Mouse (Mus musculus): Measurements from ENCODE around the gene Prr14l. TPM values are rescaled to one million over a fixed set of nuclear protein-coding genes. Genes with fewer than 3 reads are reported as not detected.
"Not testable (repeated sequence)": the region's sequence is repeated elsewhere in the genome, so short reads cannot be mapped to it uniquely, and the experiment has no call there.

Prr14l gene
- polyA plus RNA-seq (2015; fragmentation: Nextera tagmentation; extraction: Ambion mirVana): 12.4 and 16.4 TPM in 2 replicates

GRCm38 (mm10) chr5:32853731-32854507, at the start of gene Prr14l:
Prr14l (minus strand) TSS chr5:32854256.
- ATAC-seq (replicated peaks): peak; percentile 97
- 0% methylated on average over 50 of the region's 51 CpGs for WGBS

GRCm38 (mm10) chr5:32886739-32887138, 32.7 kb upstream of the Prr14l start:
- H3K4me2 ChIP-seq: no peak overlapping the region
- WGBS: 79% methylated on average over 3 of the region's 3 CpGs
- no peak for ATAC-seq (replicated peaks)

More at GRCm38 (mm10) chr5:32853731-32854507, at the start of gene Prr14l:
- no peaks in the 10 kb centered on the region for H3K27me3 ChIP-seq (replicated peaks)
- peaks cover 31% of the 10 kb centered on the region for H3K4me1 ChIP-seq
- H3K9me3 ChIP-seq: no peaks in the 10 kb centered on the region
- peak within 1 kb of the TSS; percentile 86 for H3K27ac ChIP-seq
- H3K9ac ChIP-seq: peak within 1 kb of the TSS; percentile 94
- H3K4me2 ChIP-seq: peak within 1 kb of the TSS; percentile 71
- H3K4me3 ChIP-seq: peak within 1 kb of the TSS; percentile 91
- H3K36me3 ChIP-seq (replicated peaks): peaks cover 4% of the 10 kb centered on the region; the same call in 1 of the 2 replicates

GRCm38 (mm10) chr5:32872346-32872745, 18.3 kb upstream of the Prr14l start:
- H3K4me2 ChIP-seq: no peak overlapping the region
- H3K27me3 ChIP-seq (replicated peaks): no peaks in the 10 kb centered on the region
- no peaks in the 10 kb centered on the region for H3K4me1 ChIP-seq
- no peak overlapping the region for H3K4me3 ChIP-seq
- WGBS: 96% methylated on average over 5 of the region's 5 CpGs
- peaks cover 31% of the 10 kb centered on the region for H3K36me3 ChIP-seq (replicated peaks)
- no peak overlapping the region for H3K27ac ChIP-seq
- no peak for ATAC-seq (replicated peaks)
- no peak overlapping the region for H3K9ac ChIP-seq
- no peaks in the 10 kb centered on the region for H3K9me3 ChIP-seq

More at GRCm38 (mm10) chr5:32886739-32887138, 32.7 kb upstream of the Prr14l start:
- Histone ChIP-seq H3K4me1 (no peaks in the 10 kb centered on the region), H3K36me3 (replicated peaks) (peaks cover 30% of the 10 kb centered on the region; the same call in 1 of the 2 replicates), H3K4me3 (no peak overlapping the region), H3K27me3 (replicated peaks) (no peaks in the 10 kb centered on the region), H3K9me3 (no peaks in the 10 kb centered on the region), H3K27ac (no peak overlapping the region), H3K9ac (no peak overlapping the region)

GRCm38 (mm10) chr5:32869389-32870024, 15.5 kb upstream of the Prr14l start:
- WGBS: 97% methylated on average over 5 of the region's 5 CpGs
- H3K4me3 ChIP-seq: no peak overlapping the region
- no peak overlapping the region for H3K27ac ChIP-seq
- no peak overlapping the region for H3K9ac ChIP-seq
- ATAC-seq (replicated peaks): no peak
- H3K9me3 ChIP-seq: no peaks in the 10 kb centered on the region
- no peak overlapping the region for H3K4me2 ChIP-seq
- H3K36me3 ChIP-seq (replicated peaks): peaks cover 26% of the 10 kb centered on the region
- no peaks in the 10 kb centered on the region for H3K27me3 ChIP-seq (replicated peaks)
- peaks cover 4% of the 10 kb centered on the region for H3K4me1 ChIP-seq

- ATAC-seq (replicated peaks): peak; percentile 99
- Histone ChIP-seq H3K27me3 (replicated peaks) (no peaks in the 10 kb centered on the region), H3K9me3 (no peaks in the 10 kb centered on the region), H3K4me3 (peak within 1 kb of the TSS; percentile 56), H3K4me2 (peak within 1 kb of the TSS; percentile 76), H3K9ac (peak within 1 kb of the TSS; percentile 58), H3K27ac (peak within 1 kb of the TSS; percentile 74), H3K4me1 (peaks cover 12% of the 10 kb centered on the region), H3K36me3 (replicated peaks) (peaks cover 13% of the 10 kb centered on the region)
- WGBS: 1% methylated on average over 53 of the region's 64 CpGs
Observed at GRCm38 (mm10) chr5:32863253-32864228, 9.5 kb upstream of the Prr14l start, which contains the start of gene Depdc5. Depdc5 (plus strand) TSS chr5:32863701.

GRCm38 (mm10) chr5:32862469-32863132, 8.5 kb upstream of the Prr14l start:
- H3K4me2 ChIP-seq: peak overlapping the region; percentile 76; the same call in 1 of the 2 replicates
- no peak overlapping the region for H3K4me3 ChIP-seq
- H3K4me1 ChIP-seq: peaks cover 12% of the 10 kb centered on the region
- 80% methylated on average over 6 of the region's 6 CpGs for WGBS
- no peak overlapping the region for H3K27ac ChIP-seq
- ATAC-seq (replicated peaks): no peak
- no peaks in the 10 kb centered on the region for H3K9me3 ChIP-seq
- H3K9ac ChIP-seq: no peak overlapping the region
- H3K27me3 ChIP-seq (replicated peaks): no peaks in the 10 kb centered on the region
- peaks cover 3% of the 10 kb centered on the region; the same call in 1 of the 2 replicates for H3K36me3 ChIP-seq (replicated peaks)

- Histone ChIP-seq H3K36me3 (replicated peaks) (no peaks in the 10 kb centered on the region), H3K27me3 (replicated peaks) (no peaks in the 10 kb centered on the region), H3K27ac (no peak overlapping the region), H3K4me2 (no peak overlapping the region), H3K9me3 (no peaks in the 10 kb centered on the region), H3K9ac (no peak overlapping the region), H3K4me1 (peaks cover 12% of the 10 kb centered on the region), H3K4me3 (no peak overlapping the region)
- ATAC-seq (replicated peaks): no peak
- WGBS: 100% methylated on average over 1 of the region's 1 CpGs
Observed at GRCm38 (mm10) chr5:32861082-32861481, 7.0 kb upstream of the Prr14l start.

GRCm38 (mm10) chr5:32857781-32858220, 3.7 kb upstream of the Prr14l start:
- Histone ChIP-seq H3K4me1 (peaks cover 12% of the 10 kb centered on the region), H3K27me3 (replicated peaks) (no peaks in the 10 kb centered on the region), H3K9ac (peak overlapping the region; percentile 48), H3K36me3 (replicated peaks) (no peaks in the 10 kb centered on the region), H3K4me3 (peak overlapping the region; percentile 46), H3K27ac (peak overlapping the region; percentile 68), H3K9me3 (no peaks in the 10 kb centered on the region), H3K4me2 (peak overlapping the region; percentile 54)
- no peak for ATAC-seq (replicated peaks)
- WGBS: 3% methylated on average over 6 of the region's 6 CpGs

GRCm38 (mm10) chr5:32855274-32855673, 1.2 kb upstream of the Prr14l start:
- H3K9ac ChIP-seq; H3K27me3 ChIP-seq (replicated peaks); H3K4me2 ChIP-seq; H3K4me3 ChIP-seq; ATAC-seq (replicated peaks); H3K36me3 ChIP-seq (replicated peaks); H3K27ac ChIP-seq; H3K9me3 ChIP-seq: not testable (repeated sequence)
- H3K4me1 ChIP-seq: peaks cover 31% of the 10 kb centered on the region
- WGBS: 89% methylated on average over 3 of the region's 3 CpGs

GRCm38 (mm10) chr5:32854818-32855217, 762 bp upstream of the Prr14l start:
- H3K9ac ChIP-seq: no peak overlapping the region
- H3K9me3 ChIP-seq: no peaks in the 10 kb centered on the region
- H3K4me1 ChIP-seq: peaks cover 31% of the 10 kb centered on the region
- no peak overlapping the region for H3K4me3 ChIP-seq
- H3K4me2 ChIP-seq: no peak overlapping the region; the same call in 1 of the 2 replicates
- WGBS: 82% methylated on average over 4 of the region's 4 CpGs
- H3K27me3 ChIP-seq (replicated peaks): no peaks in the 10 kb centered on the region
- peaks cover 4% of the 10 kb centered on the region; the same call in 1 of the 2 replicates for H3K36me3 ChIP-seq (replicated peaks)
- peak overlapping the region; percentile 77; the same call in 1 of the 2 replicates for H3K27ac ChIP-seq
- ATAC-seq (replicated peaks): no peak

- no peak for ATAC-seq (replicated peaks)
- Histone ChIP-seq H3K36me3 (replicated peaks) (peaks cover 4% of the 10 kb centered on the region; the same call in 1 of the 2 replicates), H3K9ac (peak overlapping the region; percentile 2; the same call in 1 of the 2 replicates), H3K9me3 (no peaks in the 10 kb centered on the region), H3K4me3 (no peak overlapping the region; the same call in 1 of the 2 replicates), H3K27me3 (replicated peaks) (no peaks in the 10 kb centered on the region), H3K27ac (no peak overlapping the region), H3K4me2 (peak overlapping the region; percentile 71), H3K4me1 (peaks cover 31% of the 10 kb centered on the region)
- 75% methylated on average over 6 of the region's 6 CpGs for WGBS
Observed at GRCm38 (mm10) chr5:32852026-32852425, 2.0 kb downstream of the Prr14l start.

Data from midbrain, embryonic 15.5 days (tissue).